Mouse (Mus musculus) midbrain, embryonic 11.5 days (tissue): ENCODE data around the gene Mrm1. TPM values are rescaled to one million over a fixed set of nuclear protein-coding genes. Genes with fewer than 3 reads are reported as not detected.

Experiments used
- polyA plus RNA-seq: library from polyadenylated mRNA; unstranded; fragments of >200 nt; fragmentation: Nextera tagmentation; extraction: Ambion mirVana; gene quantifications from 2 replicates; pipeline ENCODE4 v1.2.1, GENCODE M21; 2014

The Mrm1 gene
- polyA plus RNA-seq, 1 experiment from 2014 or later = 11.4 TPM

Other genes starting within 250 kb of the Mrm1 start
- gene Dhrs11, start 9.5 kb upstream of the Mrm1 start, polyA plus RNA-seq = 12.2 and 12.6 TPM in 2 replicates
- gene Ggnbp2, start 51.3 kb upstream of the Mrm1 start, polyA plus RNA-seq = 71.0 and 75.4 TPM in 2 replicates
- 7.5 and 7.7 TPM in 2 replicates for gene Myo19, start 60.6 kb upstream of the Mrm1 start, polyA plus RNA-seq
- gene Pigw, start 60.8 kb upstream of the Mrm1 start, polyA plus RNA-seq = 3.1 and 3.9 TPM in 2 replicates
- gene Znhit3, start 96.9 kb upstream of the Mrm1 start, polyA plus RNA-seq = 69.4 and 72.4 TPM in 2 replicates
- gene Car4, start 138.3 kb upstream of the Mrm1 start, polyA plus RNA-seq = 5.5 and 6.6 TPM in 2 replicates